Mouse (Mus musculus): ENCODE data around the gene Synpo2l. TPM values are rescaled to one million over a fixed set of nuclear protein-coding genes. Genes with fewer than 3 reads are reported as not detected.

Gene Synpo2l
- polyA plus RNA-seq, 1 experiment from 2014 or later: 11.7 TPM

GRCm38 (mm10) chr14:20677906-20678305 lies 9.8 kb upstream of the Synpo2l start:
- ATAC-seq (ENCODE audit: insufficient number of reproducible peaks, insufficient read depth, low FRiP score, low TSS enrichment, low read depth): no peak
- WGBS: 95% methylated on average over 4 of the region's 4 CpGs
- H3K4me2 ChIP-seq: no peak overlapping the region

GRCm38 (mm10) chr14:20674064-20674833 lies 6.1 kb upstream of the Synpo2l start, which contains the start of gene Sec24c:
TSS of gene Sec24c (plus strand) at chr14:20674308.
- peak within 1 kb of the TSS; percentile 75 for H3K4me3 ChIP-seq (replicated peaks)
- 1% methylated on average over 43 of the region's 43 CpGs for WGBS
- H3K4me1 ChIP-seq (replicated peaks): peaks cover 14% of the 10 kb centered on the region
- peaks cover 8% of the 10 kb centered on the region; the same call in 1 of the 2 replicates for H3K27me3 ChIP-seq
- no peaks in the 10 kb centered on the region for H3K9me3 ChIP-seq
- peak within 1 kb of the TSS; percentile 78 for H3K9ac ChIP-seq (replicated peaks)
- peak within 1 kb of the TSS; percentile 87 for H3K4me2 ChIP-seq
- peak within 1 kb of the TSS; percentile 91 for H3K27ac ChIP-seq
- H3K36me3 ChIP-seq: peaks cover 36% of the 10 kb centered on the region
- ATAC-seq (ENCODE audit: insufficient number of reproducible peaks, insufficient read depth, low FRiP score, low TSS enrichment, low read depth): peak; percentile 91

More at GRCm38 (mm10) chr14:20677906-20678305, 9.8 kb upstream of the Synpo2l start:
- no peak overlapping the region for H3K9ac ChIP-seq (replicated peaks)
- H3K4me3 ChIP-seq (replicated peaks): no peak overlapping the region
- no peaks in the 10 kb centered on the region for H3K9me3 ChIP-seq
- no peaks in the 10 kb centered on the region for H3K27me3 ChIP-seq
- no peak overlapping the region for H3K27ac ChIP-seq
- peaks cover 14% of the 10 kb centered on the region for H3K4me1 ChIP-seq (replicated peaks)
- H3K36me3 ChIP-seq: peaks cover 72% of the 10 kb centered on the region

- Histone ChIP-seq H3K4me1 (replicated peaks) (peaks cover 14% of the 10 kb centered on the region), H3K27me3 (peaks cover 10% of the 10 kb centered on the region; the same call in 1 of the 2 replicates), H3K4me2 (peak overlapping the region; percentile 87), H3K9ac (replicated peaks) (peak overlapping the region; percentile 42; the same call in 1 of the 2 replicates), H3K36me3 (peaks cover 31% of the 10 kb centered on the region), H3K4me3 (replicated peaks) (peak overlapping the region; percentile 75), H3K9me3 (no peaks in the 10 kb centered on the region), H3K27ac (peak overlapping the region; percentile 89)
- 0 out of 2 replicates have a peak, but pooled peaks have one; percentile 12 for ATAC-seq (ENCODE audit: insufficient number of reproducible peaks, insufficient read depth, low FRiP score, low TSS enrichment, low read depth)
- 10% methylated on average over 13 of the region's 13 CpGs for WGBS
These were observed 5.5 kb upstream of the Synpo2l start for GRCm38 (mm10) chr14:20673735-20674063.

- no peak for ATAC-seq (ENCODE audit: insufficient number of reproducible peaks, insufficient read depth, low FRiP score, low TSS enrichment, low read depth)
- H3K4me2 ChIP-seq: 0 out of 2 replicates have a peak overlapping the region, but pooled peaks have one; percentile 87
- WGBS: 93% methylated on average over 2 of the region's 2 CpGs
These were observed 4.8 kb upstream of the Synpo2l start for GRCm38 (mm10) chr14:20672990-20673389.

GRCm38 (mm10) chr14:20667469-20667868 lies 685 bp downstream of the Synpo2l start:
- H3K9ac ChIP-seq (replicated peaks): peak overlapping the region; percentile 34; the same call in 1 of the 2 replicates
- no peak overlapping the region for H3K27ac ChIP-seq
- no peak overlapping the region for H3K4me2 ChIP-seq
- H3K36me3 ChIP-seq: no peaks in the 10 kb centered on the region
- H3K27me3 ChIP-seq: peaks cover 41% of the 10 kb centered on the region
- H3K4me3 ChIP-seq (replicated peaks): no peak overlapping the region
- H3K9me3 ChIP-seq: no peaks in the 10 kb centered on the region
- H3K4me1 ChIP-seq (replicated peaks): peaks cover 14% of the 10 kb centered on the region
- no peak for ATAC-seq (ENCODE audit: insufficient number of reproducible peaks, insufficient read depth, low FRiP score, low TSS enrichment, low read depth)
- WGBS: 71% methylated on average over 1 of the region's 1 CpGs

More at GRCm38 (mm10) chr14:20672990-20673389, 4.8 kb upstream of the Synpo2l start:
- no peak overlapping the region for H3K27ac ChIP-seq
- H3K27me3 ChIP-seq: peaks cover 12% of the 10 kb centered on the region; the same call in 1 of the 2 replicates
- H3K4me3 ChIP-seq (replicated peaks): no peak overlapping the region
- peaks cover 14% of the 10 kb centered on the region for H3K4me1 ChIP-seq (replicated peaks)
- no peaks in the 10 kb centered on the region for H3K9me3 ChIP-seq
- no peak overlapping the region for H3K9ac ChIP-seq (replicated peaks)
- peaks cover 24% of the 10 kb centered on the region for H3K36me3 ChIP-seq

GRCm38 (mm10) chr14:20664436-20664835 lies 3.7 kb downstream of the Synpo2l start:
- H3K4me1 ChIP-seq (replicated peaks): peaks cover 30% of the 10 kb centered on the region
- peaks cover 35% of the 10 kb centered on the region for H3K27me3 ChIP-seq
- H3K27ac ChIP-seq: peak overlapping the region; percentile 75
- 0 out of 2 replicates have a peak, but pooled peaks have one; percentile 7 for ATAC-seq (ENCODE audit: insufficient number of reproducible peaks, insufficient read depth, low FRiP score, low TSS enrichment, low read depth)
- peak overlapping the region; percentile 18; the same call in 1 of the 2 replicates for H3K4me3 ChIP-seq (replicated peaks)
- H3K4me2 ChIP-seq: peak overlapping the region; percentile 21
- H3K36me3 ChIP-seq: no peaks in the 10 kb centered on the region
- H3K9ac ChIP-seq (replicated peaks): peak overlapping the region; percentile 40; the same call in 1 of the 2 replicates
- 54% methylated on average over 3 of the region's 3 CpGs for WGBS
- no peaks in the 10 kb centered on the region for H3K9me3 ChIP-seq

GRCm38 (mm10) chr14:20663601-20664000 lies 4.6 kb downstream of the Synpo2l start:
- H3K4me3 ChIP-seq (replicated peaks): peak overlapping the region; percentile 18; the same call in 1 of the 2 replicates
- peaks cover 30% of the 10 kb centered on the region for H3K4me1 ChIP-seq (replicated peaks)
- H3K27ac ChIP-seq: peak overlapping the region; percentile 75; the same call in 1 of the 2 replicates
- H3K4me2 ChIP-seq: peak overlapping the region; percentile 87
- H3K9me3 ChIP-seq: no peaks in the 10 kb centered on the region
- WGBS: 76% methylated on average over 2 of the region's 2 CpGs
- H3K36me3 ChIP-seq: no peaks in the 10 kb centered on the region
- H3K9ac ChIP-seq (replicated peaks): no peak overlapping the region; the same call in 1 of the 2 replicates
- H3K27me3 ChIP-seq: peaks cover 32% of the 10 kb centered on the region
- ATAC-seq (ENCODE audit: insufficient number of reproducible peaks, insufficient read depth, low FRiP score, low TSS enrichment, low read depth): no peak

GRCm38 (mm10) chr14:20662740-20663139 lies 5.4 kb downstream of the Synpo2l start:
- Histone ChIP-seq H3K4me2 (peak overlapping the region; percentile 87), H3K27ac (no peak overlapping the region; the same call in 1 of the 2 replicates), H3K4me1 (replicated peaks) (peaks cover 30% of the 10 kb centered on the region), H3K36me3 (no peaks in the 10 kb centered on the region), H3K27me3 (peaks cover 27% of the 10 kb centered on the region), H3K9me3 (no peaks in the 10 kb centered on the region), H3K4me3 (replicated peaks) (peak overlapping the region; percentile 67), H3K9ac (replicated peaks) (peak overlapping the region; percentile 83; the same call in 1 of the 2 replicates)
- 81% methylated on average over 3 of the region's 3 CpGs for WGBS
- ATAC-seq (ENCODE audit: insufficient number of reproducible peaks, insufficient read depth, low FRiP score, low TSS enrichment, low read depth): no peak

GRCm38 (mm10) chr14:20661661-20662331 lies 6.4 kb downstream of the Synpo2l start:
- H3K27ac ChIP-seq: peak overlapping the region; percentile 96
- WGBS: 12% methylated on average over 19 of the region's 19 CpGs
- H3K4me1 ChIP-seq (replicated peaks): peaks cover 30% of the 10 kb centered on the region
- peak overlapping the region; percentile 83 for H3K9ac ChIP-seq (replicated peaks)
- H3K4me2 ChIP-seq: peak overlapping the region; percentile 87
- peaks cover 22% of the 10 kb centered on the region for H3K27me3 ChIP-seq
- no peaks in the 10 kb centered on the region for H3K9me3 ChIP-seq
- H3K36me3 ChIP-seq: no peaks in the 10 kb centered on the region
- peak; percentile 29; the same call in 1 of the 2 replicates for ATAC-seq (ENCODE audit: insufficient number of reproducible peaks, insufficient read depth, low FRiP score, low TSS enrichment, low read depth)
- peak overlapping the region; percentile 67 for H3K4me3 ChIP-seq (replicated peaks)

- Histone ChIP-seq H3K9ac (replicated peaks) (peak overlapping the region; percentile 83), H3K4me1 (replicated peaks) (peaks cover 30% of the 10 kb centered on the region), H3K27me3 (peaks cover 19% of the 10 kb centered on the region), H3K36me3 (no peaks in the 10 kb centered on the region), H3K27ac (peak overlapping the region; percentile 96), H3K4me2 (peak overlapping the region; percentile 87), H3K4me3 (replicated peaks) (peak overlapping the region; percentile 67), H3K9me3 (no peaks in the 10 kb centered on the region)
- 1% methylated on average over 52 of the region's 52 CpGs for WGBS
- ATAC-seq (ENCODE audit: insufficient number of reproducible peaks, insufficient read depth, low FRiP score, low TSS enrichment, low read depth): peak; percentile 58
These were observed 7.1 kb downstream of the Synpo2l start for GRCm38 (mm10) chr14:20660827-20661660.

Data from limb, embryonic 12.5 days (tissue).